Mouse (Mus musculus): Measurements from ENCODE around the gene Tmem231. TPM values are rescaled to one million over a fixed set of nuclear protein-coding genes. Genes with fewer than 3 reads are reported as not detected.

The Tmem231 gene
- polyA plus RNA-seq, 1 experiment from 2014 or later = 15.3 TPM

- H3K9ac ChIP-seq = no peak overlapping the region
- peaks cover 13% of the 10 kb centered on the region for H3K36me3 ChIP-seq (replicated peaks; ENCODE audit: control insufficient read depth, insufficient read depth)
- DNase-seq (ENCODE audit: low spot score) = no peak
- no peaks in the 10 kb centered on the region for H3K9me3 ChIP-seq (ENCODE audit: control insufficient read depth, low read length)
- ATAC-seq (ENCODE audit: low FRiP score) = no peak
- H3K4me2 ChIP-seq (replicated peaks) = no peak overlapping the region
- 90% methylated on average over 4 of the region's 4 CpGs for WGBS
- no peaks in the 10 kb centered on the region for H3K4me1 ChIP-seq (replicated peaks; ENCODE audit: control insufficient read depth, insufficient read depth, low read length)
- H3K27me3 ChIP-seq (ENCODE audit: control insufficient read depth, insufficient read depth, low read length) = no peaks in the 10 kb centered on the region
- no peak overlapping the region for H3K27ac ChIP-seq
- H3K4me3 ChIP-seq (replicated peaks; ENCODE audit: low read length) = no peak overlapping the region
Measured at GRCm38 (mm10) chr8:111863280-111863679, 70.4 kb downstream of the Tmem231 start.

Other genes starting within 250 kb of the Tmem231 start
- not detected in 2 replicates for gene Ctrb1, start 242.9 kb downstream of the Tmem231 start, polyA plus RNA-seq (2014; fragmentation: Nextera tagmentation; extraction: Ambion mirVana)
- 49.1 and 52.1 TPM in 2 replicates for gene Bcar1, start 190.1 kb downstream of the Tmem231 start, polyA plus RNA-seq (2014; fragmentation: Nextera tagmentation; extraction: Ambion mirVana)
- 155 and 172 TPM in 2 replicates for gene Cfdp1, start 79.6 kb downstream of the Tmem231 start, polyA plus RNA-seq (2014; fragmentation: Nextera tagmentation; extraction: Ambion mirVana)
- 2.8 and 3.7 TPM in 2 replicates for gene Tmem170, start 57.1 kb downstream of the Tmem231 start, polyA plus RNA-seq (2014; fragmentation: Nextera tagmentation; extraction: Ambion mirVana)
- 2.7 and 4.3 TPM in 2 replicates for gene Chst5, start 23.4 kb downstream of the Tmem231 start, polyA plus RNA-seq (2014; fragmentation: Nextera tagmentation; extraction: Ambion mirVana)
- gene Gabarapl2, start 6.8 kb upstream of the Tmem231 start, polyA plus RNA-seq (2014; fragmentation: Nextera tagmentation; extraction: Ambion mirVana) = 454 and 472 TPM in 2 replicates
- gene Adat1, start 58.4 kb upstream of the Tmem231 start, polyA plus RNA-seq (2014; fragmentation: Nextera tagmentation; extraction: Ambion mirVana) = 4.9 and 6.0 TPM in 2 replicates
- gene Kars, start 77.4 kb upstream of the Tmem231 start, polyA plus RNA-seq (2014; fragmentation: Nextera tagmentation; extraction: Ambion mirVana) = 190 and 196 TPM in 2 replicates
- gene Terf2ip, start 77.5 kb upstream of the Tmem231 start, polyA plus RNA-seq (2014; fragmentation: Nextera tagmentation; extraction: Ambion mirVana) = 57.4 and 60.0 TPM in 2 replicates
- 0.39 and 1.2 TPM in 2 replicates for gene Gm6793, start 81.2 kb upstream of the Tmem231 start, polyA plus RNA-seq (2014; fragmentation: Nextera tagmentation; extraction: Ambion mirVana)

All from hindbrain, embryonic 14.5 days (tissue).